Mouse (Mus musculus) hindbrain, embryonic 15.5 days (tissue): ENCODE results near the gene Stra6. TPM values are rescaled to one million over a fixed set of nuclear protein-coding genes. Genes with fewer than 3 reads are reported as not detected.

Source experiments
- ATAC-seq: fragments of 200-750 bp; cut with Nextera tagmentation; 2 replicates; pipeline ENCODE4 v1.8.0; 2017; ENCODE audit warnings: low read depth, moderate number of reproducible peaks, moderate TSS enrichment; ENCODE audit not compliant: low FRiP score
- H3K27ac ChIP-seq: fragments of 300-500 bp; sonication (generic); replicated peaks from 2 replicates; pipeline ENCODE4 v1.5.1; 2015; ENCODE audit warnings: mild to moderate bottlenecking, inconsistent platforms
- H3K27me3 ChIP-seq: fragments of 300-500 bp; sonication (generic); 2 replicates; pipeline ENCODE4 v1.6.1; 2015; ENCODE audit warnings: control low read depth, inconsistent platforms
- H3K36me3 ChIP-seq: fragments of 300-500 bp; sonication (generic); 2 replicates; pipeline ENCODE4 v1.6.1; 2015; ENCODE audit warnings: control low read depth, inconsistent platforms
- H3K4me1 ChIP-seq: fragments of 300-500 bp; sonication (generic); replicated peaks from 2 replicates; pipeline ENCODE4 v1.6.1; 2015; ENCODE audit warnings: control low read depth, inconsistent platforms
- H3K4me2 ChIP-seq: fragments of 300-500 bp; sonication (generic); 2 replicates; pipeline ENCODE4 v1.6.1; 2015; ENCODE audit warnings: moderate library complexity, mild to moderate bottlenecking, inconsistent platforms
- H3K4me3 ChIP-seq: fragments of 300-500 bp; sonication (generic); 2 replicates; pipeline ENCODE4 v1.5.1; 2015; ENCODE audit warnings: mild to moderate bottlenecking, inconsistent platforms
- H3K9ac ChIP-seq: fragments of 300-500 bp; sonication (generic); 2 replicates; pipeline ENCODE4 v1.6.1; 2015; ENCODE audit warnings: inconsistent platforms
- H3K9me3 ChIP-seq: fragments of 300-500 bp; sonication (generic); 2 replicates; pipeline ENCODE4 v1.6.1; 2016; ENCODE audit warnings: control low read depth, inconsistent platforms
- WGBS: fragments of 180-500 bp; shearing (Covaris S2); methylation state at CpG from one replicate; pipeline ENCODE4 v1.1.7; 2015; 5-methylcytosine and 5-hydroxymethylcytosine counted together
- polyA plus RNA-seq: library from polyadenylated mRNA; unstranded; fragments of >200 nt; fragmentation: Nextera tagmentation; extraction: Ambion mirVana; gene quantifications from 2 replicates; pipeline ENCODE4 v1.2.1, GENCODE M21; 2015

Stra6 gene
- polyA plus RNA-seq, 1 experiment from 2014 or later: 17.5 TPM

DNA sequence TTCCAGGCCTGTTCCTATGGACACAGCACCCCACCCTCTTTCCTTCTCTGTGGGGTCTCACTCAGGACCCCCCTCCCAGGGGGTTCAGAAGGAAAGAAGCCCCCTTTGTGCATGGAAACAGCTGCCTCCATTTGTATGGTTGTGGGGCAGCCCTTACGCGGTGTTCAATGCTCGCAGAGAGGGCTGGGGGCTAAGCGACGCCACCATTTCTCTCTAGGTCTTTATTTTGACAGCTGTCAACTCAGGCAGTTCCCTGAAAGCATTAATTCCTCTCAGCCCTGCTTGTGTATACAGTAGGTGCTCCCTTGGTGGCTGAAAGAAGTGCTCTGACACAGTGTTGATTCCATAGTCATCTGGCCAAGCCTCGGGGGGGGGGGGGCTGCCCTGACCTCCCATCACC lies 40.1 kb downstream of the Stra6 start:
- no peak overlapping the region for H3K27ac ChIP-seq
- no peak overlapping the region for H3K9ac ChIP-seq
- ATAC-seq: no peak
- H3K36me3 ChIP-seq: no peaks in the 10 kb centered on the region
- H3K4me3 ChIP-seq: no peak overlapping the region
- no peaks in the 10 kb centered on the region for H3K9me3 ChIP-seq
- H3K4me1 ChIP-seq: peaks cover 21% of the 10 kb centered on the region
- no peak overlapping the region for H3K4me2 ChIP-seq
- H3K27me3 ChIP-seq: no peaks in the 10 kb centered on the region
- WGBS: 55% methylated on average over 6 of the region's 6 CpGs

DNA sequence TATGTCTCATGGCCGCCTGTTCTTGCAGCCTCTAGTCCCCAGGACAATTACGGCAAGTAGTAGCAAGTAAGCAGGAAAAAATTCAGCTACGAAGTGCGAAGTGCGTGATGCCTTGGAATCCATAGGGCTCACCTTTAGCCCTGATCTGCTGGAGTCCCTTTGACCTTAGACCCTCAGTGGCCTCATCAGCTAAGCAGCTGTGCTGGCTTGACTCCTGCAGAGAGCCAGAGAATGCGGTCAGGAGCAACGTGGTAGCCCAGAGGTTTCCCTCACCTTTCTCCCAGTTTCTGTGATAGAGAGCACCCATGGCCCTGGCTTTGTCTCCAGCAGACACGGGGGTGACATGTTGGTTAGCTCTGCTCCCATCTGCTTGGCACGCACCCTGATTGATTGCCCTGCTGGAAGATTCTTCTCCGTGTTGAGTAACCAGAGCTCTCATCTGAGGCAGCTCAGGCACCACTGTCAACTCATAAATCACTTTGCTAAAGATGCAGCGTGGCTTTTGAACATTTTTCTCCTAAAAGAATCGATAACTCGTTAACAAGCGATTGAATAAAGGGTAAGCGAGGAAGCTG lies 42.1 kb downstream of the Stra6 start:
- 51% methylated on average over 15 of the region's 15 CpGs for WGBS
- Histone ChIP-seq H3K36me3 (no peaks in the 10 kb centered on the region), H3K27me3 (no peaks in the 10 kb centered on the region), H3K9ac (no peak overlapping the region), H3K4me1 (peaks cover 23% of the 10 kb centered on the region), H3K4me2 (no peak overlapping the region), H3K4me3 (no peak overlapping the region), H3K9me3 (no peaks in the 10 kb centered on the region), H3K27ac (no peak overlapping the region)
- no peak for ATAC-seq

DNA sequence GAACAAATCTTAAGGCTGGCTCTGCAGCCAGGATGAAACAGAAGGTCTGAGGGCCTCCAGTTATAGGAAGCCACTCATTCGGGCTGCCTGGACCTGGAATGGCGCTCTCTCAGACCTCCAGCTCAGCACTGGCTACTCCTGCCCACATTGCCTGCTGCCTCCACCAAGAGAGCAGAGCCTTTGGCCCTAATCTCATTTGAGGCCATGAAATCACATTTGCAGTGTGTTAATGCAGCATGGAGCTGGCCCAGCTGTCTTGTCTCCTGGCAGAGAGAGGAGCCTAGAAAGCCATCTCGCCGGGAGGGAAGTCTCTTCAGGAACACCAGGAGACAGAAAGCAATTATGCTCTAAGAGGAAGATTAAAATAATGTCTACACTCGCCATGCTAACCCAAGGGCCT lies 43.9 kb downstream of the Stra6 start:
- no peak overlapping the region for H3K4me2 ChIP-seq
- no peak overlapping the region for H3K9ac ChIP-seq
- 42% methylated on average over 5 of the region's 5 CpGs for WGBS
- H3K36me3 ChIP-seq: no peaks in the 10 kb centered on the region
- H3K27ac ChIP-seq: peak overlapping the region; percentile 37; the same call in 1 of the 2 replicates
- no peaks in the 10 kb centered on the region for H3K9me3 ChIP-seq
- H3K27me3 ChIP-seq: no peaks in the 10 kb centered on the region
- ATAC-seq: no peak
- no peak overlapping the region for H3K4me3 ChIP-seq
- peaks cover 39% of the 10 kb centered on the region for H3K4me1 ChIP-seq

DNA sequence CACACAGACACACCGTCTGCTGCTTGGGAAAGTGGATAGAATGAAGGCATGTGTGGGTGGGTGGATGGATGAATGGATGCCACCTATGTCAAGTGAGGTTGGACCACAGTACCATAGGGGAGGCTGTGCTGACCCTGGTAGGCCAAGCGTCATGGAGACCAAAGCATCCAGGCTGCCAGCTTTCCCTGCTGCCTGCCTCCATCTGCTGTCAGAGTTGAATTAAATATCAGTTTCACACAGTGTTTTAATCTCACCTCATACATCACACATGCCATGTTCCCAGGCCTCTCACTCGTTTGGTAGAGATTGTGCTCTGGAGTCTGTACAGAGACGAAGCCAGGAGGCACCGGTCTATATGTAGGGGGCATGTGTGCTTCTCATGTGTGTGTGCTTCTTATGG lies 47.2 kb downstream of the Stra6 start:
- H3K36me3 ChIP-seq: no peaks in the 10 kb centered on the region
- H3K9me3 ChIP-seq: no peaks in the 10 kb centered on the region
- H3K27me3 ChIP-seq: no peaks in the 10 kb centered on the region
- peaks cover 66% of the 10 kb centered on the region for H3K4me1 ChIP-seq
- no peak overlapping the region for H3K4me2 ChIP-seq
- H3K4me3 ChIP-seq: no peak overlapping the region
- ATAC-seq: no peak
- peak overlapping the region; percentile 87 for H3K27ac ChIP-seq
- 42% methylated on average over 5 of the region's 5 CpGs for WGBS
- no peak overlapping the region for H3K9ac ChIP-seq

DNA sequence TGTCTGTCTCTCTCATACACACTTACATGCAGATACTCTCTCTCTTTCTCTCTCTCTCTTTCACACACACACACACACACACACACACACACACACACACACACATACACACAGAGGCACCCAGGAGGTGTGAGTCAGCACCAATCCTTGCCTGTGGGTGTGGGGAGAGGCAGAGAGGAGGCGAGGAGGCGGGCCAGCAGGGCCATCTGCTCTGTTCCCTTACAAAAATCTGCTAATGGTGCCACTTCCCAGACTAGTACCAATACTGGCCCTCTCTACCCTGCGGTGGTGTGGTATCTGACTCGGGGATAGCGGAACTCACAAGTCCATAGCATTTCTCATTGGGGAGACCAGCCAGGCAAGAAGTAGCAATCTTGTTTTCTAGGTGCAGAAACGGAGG lies 47.8 kb downstream of the Stra6 start:
- Histone ChIP-seq H3K36me3 (no peaks in the 10 kb centered on the region), H3K27me3 (no peaks in the 10 kb centered on the region), H3K4me3 (no peak overlapping the region), H3K4me1 (peaks cover 64% of the 10 kb centered on the region), H3K4me2 (no peak overlapping the region), H3K9ac (no peak overlapping the region), H3K27ac (peak overlapping the region; percentile 87), H3K9me3 (no peaks in the 10 kb centered on the region)
- no peak for ATAC-seq
- WGBS: 35% methylated on average over 6 of the region's 6 CpGs

DNA sequence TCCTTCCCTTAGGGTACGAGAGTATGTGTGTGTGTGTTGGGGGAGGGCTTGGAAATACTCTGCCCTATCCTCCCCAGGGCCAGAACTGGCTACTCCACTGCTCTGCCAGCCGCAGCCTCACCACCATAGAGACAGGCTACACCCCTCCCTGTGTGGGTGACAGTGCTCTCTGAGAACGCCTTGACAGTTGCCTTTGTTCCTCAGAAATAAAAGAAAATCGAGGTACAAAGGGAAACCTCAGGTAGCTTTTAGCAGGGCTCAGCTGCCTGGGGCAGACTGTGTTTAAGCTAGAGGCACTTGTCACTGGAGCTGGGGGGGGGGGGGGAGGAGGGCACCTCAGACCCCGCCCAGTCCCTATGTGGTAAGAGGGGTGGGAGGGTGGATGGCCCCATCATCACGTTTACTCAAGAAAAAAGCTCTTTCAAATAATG lies 48.7 kb downstream of the Stra6 start:
- H3K4me2 ChIP-seq: no peak overlapping the region
- H3K4me1 ChIP-seq: peaks cover 62% of the 10 kb centered on the region

DNA sequence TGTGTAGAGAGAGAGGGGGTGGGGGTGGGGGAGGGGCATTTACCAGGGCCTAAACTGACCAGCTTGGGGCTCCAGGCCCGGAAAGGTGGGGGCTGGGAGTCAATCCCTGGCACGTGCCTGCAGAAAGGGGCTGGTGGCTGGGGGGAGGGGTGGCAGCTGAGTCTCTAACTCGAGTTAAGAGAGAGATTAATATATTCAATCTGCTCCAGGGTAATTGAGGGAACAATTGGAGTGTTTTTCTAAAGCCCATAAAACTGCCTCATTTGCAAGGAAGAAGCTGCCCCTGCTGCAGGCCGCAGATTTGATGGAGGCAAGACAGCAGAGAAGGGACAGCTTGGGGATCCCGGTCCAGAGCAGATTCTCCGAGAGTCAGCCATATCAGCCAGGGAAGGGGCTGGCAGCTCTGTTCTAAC lies 49.3 kb downstream of the Stra6 start:
- ATAC-seq: peak; percentile 32
- Histone ChIP-seq H3K36me3 (no peaks in the 10 kb centered on the region), H3K4me1 (peaks cover 57% of the 10 kb centered on the region), H3K4me3 (0 out of 2 replicates have a peak overlapping the region, but pooled peaks have one; percentile 6), H3K27ac (peak overlapping the region; percentile 87), H3K4me2 (peak overlapping the region; percentile 45), H3K9ac (no peak overlapping the region), H3K9me3 (no peaks in the 10 kb centered on the region), H3K27me3 (no peaks in the 10 kb centered on the region)
- 4% methylated on average over 6 of the region's 6 CpGs for WGBS

More for the DNA sequence above, 48.7 kb downstream of the Stra6 start:
- ATAC-seq: peak; percentile 65
- H3K27me3 ChIP-seq: no peaks in the 10 kb centered on the region
- H3K27ac ChIP-seq: peak overlapping the region; percentile 87
- H3K36me3 ChIP-seq: no peaks in the 10 kb centered on the region
- no peaks in the 10 kb centered on the region for H3K9me3 ChIP-seq
- no peak overlapping the region for H3K9ac ChIP-seq
- H3K4me3 ChIP-seq: no peak overlapping the region
- 3% methylated on average over 6 of the region's 6 CpGs for WGBS

DNA sequence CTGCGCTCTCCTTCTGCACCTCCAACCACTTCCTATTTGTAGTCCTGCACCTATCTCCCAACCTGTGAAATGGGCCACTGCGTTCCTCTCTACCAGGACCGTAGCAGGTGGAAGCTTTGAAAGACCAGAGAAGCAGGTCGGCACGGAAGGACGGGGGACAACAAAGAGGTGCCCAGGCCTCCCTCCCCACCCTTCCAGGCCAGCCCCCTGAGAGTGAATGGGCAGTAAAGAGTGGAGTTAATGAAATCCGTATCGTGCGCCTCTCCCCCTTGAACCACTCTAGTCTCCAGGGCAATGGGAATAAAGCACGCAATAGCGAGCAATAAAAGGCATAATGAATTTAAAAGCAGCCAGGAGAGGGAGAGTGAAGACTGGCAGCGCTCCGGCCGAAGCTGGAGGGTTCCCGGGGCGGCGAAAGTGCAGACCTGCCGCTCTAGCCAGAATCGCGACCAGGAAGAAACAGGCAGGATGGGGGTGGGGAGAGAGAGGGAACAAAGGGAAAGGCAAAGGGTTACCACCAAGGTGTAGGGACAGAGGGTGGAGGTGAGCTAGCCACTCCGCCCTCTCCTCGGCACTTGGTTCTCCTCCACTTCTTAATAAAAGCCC lies 49.8 kb downstream of the Stra6 start:
- H3K27ac ChIP-seq: peak overlapping the region; percentile 87
- peaks cover 56% of the 10 kb centered on the region for H3K4me1 ChIP-seq
- H3K9ac ChIP-seq: no peak overlapping the region
- H3K36me3 ChIP-seq: no peaks in the 10 kb centered on the region
- 3% methylated on average over 22 of the region's 22 CpGs for WGBS
- H3K9me3 ChIP-seq: no peaks in the 10 kb centered on the region
- ATAC-seq: peak; percentile 35
- H3K4me2 ChIP-seq: peak overlapping the region; percentile 45
- H3K27me3 ChIP-seq: no peaks in the 10 kb centered on the region
- H3K4me3 ChIP-seq: 0 out of 2 replicates have a peak overlapping the region, but pooled peaks have one; percentile 6

DNA sequence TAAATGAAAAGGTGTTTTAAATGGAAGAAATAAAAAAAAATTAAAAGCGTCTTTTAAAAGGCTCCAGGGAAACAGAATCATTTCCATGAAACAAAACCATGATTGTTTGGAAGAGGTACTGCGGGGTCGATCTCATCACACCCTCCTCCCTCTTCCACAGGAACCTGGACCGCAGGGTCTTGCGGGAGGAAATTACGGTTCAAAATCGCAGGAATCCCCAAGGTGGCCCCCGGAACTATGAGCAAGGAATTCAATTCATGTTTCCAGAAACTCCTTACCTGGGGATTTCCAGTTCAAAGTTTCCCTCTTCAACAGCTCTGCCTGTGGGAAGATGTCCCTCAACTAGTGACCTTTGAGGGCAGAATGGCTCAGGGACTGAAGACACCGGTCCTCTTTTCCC lies 50.4 kb downstream of the Stra6 start:
- ATAC-seq: no peak
- WGBS: 7% methylated on average over 9 of the region's 9 CpGs
- Histone ChIP-seq H3K4me1 (peaks cover 56% of the 10 kb centered on the region), H3K4me3 (no peak overlapping the region), H3K27me3 (no peaks in the 10 kb centered on the region), H3K9me3 (no peaks in the 10 kb centered on the region), H3K36me3 (no peaks in the 10 kb centered on the region), H3K9ac (no peak overlapping the region), H3K4me2 (peak overlapping the region; percentile 45; the same call in 1 of the 2 replicates), H3K27ac (peak overlapping the region; percentile 87)

DNA sequence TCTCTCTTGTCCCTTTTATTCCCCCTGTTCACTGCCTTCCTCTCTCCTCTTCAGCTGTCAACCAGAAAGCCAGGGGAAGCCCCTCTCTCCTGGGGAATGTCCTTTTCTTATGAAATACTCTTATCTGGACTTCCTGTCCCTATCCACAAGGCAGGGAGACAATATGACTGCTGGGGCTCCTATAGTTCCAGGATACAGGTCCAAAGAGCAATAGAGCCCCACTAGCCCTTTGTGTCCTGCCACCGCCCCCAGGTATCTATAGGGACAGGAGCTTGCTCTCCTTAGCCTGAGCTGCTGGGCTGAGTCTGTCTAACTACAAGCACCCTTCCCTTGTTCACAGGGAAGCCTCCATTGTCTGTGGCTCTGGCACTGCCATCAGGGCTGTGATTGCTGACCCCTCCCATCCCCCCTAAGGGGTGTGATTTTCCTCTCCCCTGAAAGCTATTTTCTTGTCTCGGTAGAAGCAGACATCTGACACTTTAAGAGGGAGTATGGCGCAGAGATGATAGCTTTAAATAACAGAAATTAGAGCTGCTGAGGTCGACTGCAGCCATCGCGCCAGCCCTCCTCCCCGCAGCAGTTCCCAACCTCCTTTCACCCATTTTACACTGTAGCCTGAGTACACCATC lies 51.8 kb downstream of the Stra6 start:
- Histone ChIP-seq H3K27me3 (no peaks in the 10 kb centered on the region), H3K4me3 (no peak overlapping the region), H3K36me3 (no peaks in the 10 kb centered on the region), H3K9ac (no peak overlapping the region), H3K4me2 (no peak overlapping the region), H3K4me1 (peaks cover 56% of the 10 kb centered on the region), H3K9me3 (no peaks in the 10 kb centered on the region), H3K27ac (no peak overlapping the region)
- no peak for ATAC-seq
- WGBS: 25% methylated on average over 7 of the region's 7 CpGs

DNA sequence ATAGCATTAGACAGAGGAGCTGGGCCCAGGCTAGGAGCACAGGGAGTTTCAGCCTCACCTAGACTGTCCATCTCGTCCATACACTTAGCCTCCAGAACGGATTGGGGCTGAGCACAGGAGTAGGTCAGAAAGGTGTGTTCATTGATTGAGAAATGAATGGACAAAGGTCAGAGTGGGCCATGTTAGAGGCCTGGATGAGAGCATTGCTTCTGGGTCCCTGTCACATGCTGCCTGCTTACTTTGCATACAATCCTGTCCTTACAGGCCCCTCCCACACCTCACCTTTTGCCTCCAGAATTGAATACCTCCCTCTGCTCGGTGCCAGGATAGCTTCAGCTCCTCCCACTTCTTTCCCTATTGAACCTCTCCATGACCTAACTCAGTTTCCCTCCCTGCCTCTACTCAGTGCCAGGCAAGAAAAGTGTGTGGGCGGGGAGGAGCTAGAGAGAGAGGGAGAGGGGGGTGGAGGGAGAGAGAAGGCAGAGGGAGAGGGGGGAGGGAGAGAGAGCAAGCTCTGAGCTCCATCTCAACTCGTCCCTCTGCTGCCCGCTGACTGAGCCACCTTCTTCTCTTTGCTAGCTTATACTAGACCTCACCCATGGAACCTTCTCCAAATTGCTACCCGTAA lies 52.5 kb downstream of the Stra6 start:
- Histone ChIP-seq H3K4me2 (no peak overlapping the region), H3K4me1 (peaks cover 49% of the 10 kb centered on the region), H3K9ac (no peak overlapping the region), H3K27ac (no peak overlapping the region), H3K27me3 (no peaks in the 10 kb centered on the region), H3K36me3 (no peaks in the 10 kb centered on the region), H3K9me3 (no peaks in the 10 kb centered on the region), H3K4me3 (no peak overlapping the region)
- 46% methylated on average over 7 of the region's 7 CpGs for WGBS
- no peak for ATAC-seq

DNA sequence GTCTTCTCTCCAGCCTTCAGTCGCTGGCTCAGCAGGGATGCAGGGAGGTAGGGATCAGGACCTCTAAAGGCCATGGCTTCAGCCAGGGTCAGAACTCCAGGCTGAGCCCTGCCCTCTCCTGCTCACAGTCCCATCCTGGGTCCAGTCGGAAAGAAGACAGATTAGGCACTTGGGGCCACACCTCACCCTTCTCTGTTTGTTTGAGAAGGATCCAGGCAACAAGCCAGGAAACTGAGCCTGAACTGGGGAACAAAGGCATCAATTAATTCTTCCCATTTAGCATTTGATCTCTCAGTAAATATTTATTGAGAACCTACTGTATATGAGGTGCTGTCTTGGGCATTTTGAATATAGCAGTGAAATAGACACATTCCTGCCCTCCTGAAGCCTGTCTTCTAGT lies 55.1 kb downstream of the Stra6 start, which contains the start of gene Ccdc33:
Gene Ccdc33 (minus strand): TSS at position 153 of the 400 bp plus-strand sequence.
- Histone ChIP-seq H3K27ac (no peak within 1 kb of the TSS), H3K4me2 (no peak within 1 kb of the TSS), H3K36me3 (no peaks in the 10 kb centered on the region), H3K9me3 (no peaks in the 10 kb centered on the region), H3K27me3 (no peaks in the 10 kb centered on the region), H3K9ac (no peak within 1 kb of the TSS), H3K4me3 (no peak within 1 kb of the TSS), H3K4me1 (peaks cover 23% of the 10 kb centered on the region)
- 33% methylated on average over 2 of the region's 2 CpGs for WGBS
- no peak for ATAC-seq
